Mouse (Mus musculus) hindbrain, embryonic 14.5 days (tissue): Measurements from ENCODE around the gene Smg7. TPM values are rescaled to one million over a fixed set of nuclear protein-coding genes. Genes with fewer than 3 reads are reported as not detected.

Source experiments
- ATAC-seq: fragments of 200-750 bp; cut with Nextera tagmentation; 2 replicates; pipeline ENCODE4 v1.8.0; 2017; ENCODE audit warnings: moderate number of reproducible peaks, mild to moderate bottlenecking, moderate TSS enrichment, moderate library complexity; ENCODE audit not compliant: low FRiP score
- DNase-seq: peaks from one replicate; pipeline ENCODE4 v3.0.0-alpha.2; 2015; ENCODE audit warnings: low spot score
- H3K27ac ChIP-seq: fragments of 300-500 bp; sonication (generic); 2 replicates; pipeline ENCODE4 v1.5.1; 2014; ENCODE audit warnings: mild to moderate bottlenecking, moderate library complexity
- H3K27me3 ChIP-seq: fragments of 300-500 bp; sonication (generic); 2 replicates; pipeline ENCODE4 v1.6.1; 2014; ENCODE audit warnings: mild to moderate bottlenecking, low read length, mixed read lengths; ENCODE audit not compliant: control insufficient read depth, insufficient read depth
- H3K36me3 ChIP-seq: fragments of 300-500 bp; sonication (generic); replicated peaks from 2 replicates; pipeline ENCODE4 v1.6.1; 2014; ENCODE audit not compliant: control insufficient read depth, insufficient read depth
- H3K4me1 ChIP-seq: fragments of 300-500 bp; sonication (generic); replicated peaks from 2 replicates; pipeline ENCODE4 v1.6.1; 2014; ENCODE audit warnings: antibody characterized with exemption, low read length, mixed read lengths; ENCODE audit not compliant: control insufficient read depth, insufficient read depth
- H3K4me2 ChIP-seq: fragments of 300-500 bp; sonication (generic); replicated peaks from 2 replicates; pipeline ENCODE4 v1.6.1; 2014; ENCODE audit warnings: mild to moderate bottlenecking, moderate library complexity
- H3K4me3 ChIP-seq: fragments of 300-500 bp; sonication (generic); replicated peaks from 2 replicates; pipeline ENCODE4 v1.5.1; 2014; ENCODE audit warnings: mild to moderate bottlenecking, low read length
- H3K9ac ChIP-seq: fragments of 300-500 bp; sonication (generic); 2 replicates; pipeline ENCODE4 v1.6.1; 2014
- H3K9me3 ChIP-seq: fragments of 300-500 bp; sonication (generic); 2 replicates; pipeline ENCODE4 v1.6.1; 2016; ENCODE audit warnings: low read length; ENCODE audit not compliant: control insufficient read depth
- WGBS: fragments of 180-500 bp; shearing (Covaris S2); extraction: QIAGEN DNeasy Blood & Tissue Kit; methylation state at CpG from one replicate; pipeline ENCODE4 v1.1.7; 2014; 5-methylcytosine and 5-hydroxymethylcytosine counted together
- polyA plus RNA-seq: library from polyadenylated mRNA; unstranded; fragments of >200 nt; fragmentation: Nextera tagmentation; extraction: Ambion mirVana; gene quantifications from 2 replicates; pipeline ENCODE4 v1.2.1, GENCODE M21; 2014

Smg7 gene
- polyA plus RNA-seq, 1 experiment from 2014 or later: 39.1 TPM

- Histone ChIP-seq H3K27ac (no peak overlapping the region), H3K27me3 (no peaks in the 10 kb centered on the region), H3K4me1 (no peaks in the 10 kb centered on the region), H3K9ac (no peak overlapping the region), H3K4me3 (no peak overlapping the region), H3K36me3 (peaks cover 94% of the 10 kb centered on the region), H3K9me3 (no peaks in the 10 kb centered on the region), H3K4me2 (no peak overlapping the region)
- WGBS: 93% methylated on average over 2 of the region's 2 CpGs
- DNase-seq (no peak), ATAC-seq (no peak)
Measured at GRCm38 (mm10) chr1:152846856-152847255, 55.6 kb downstream of the Smg7 start.

GRCm38 (mm10) chr1:152845211-152845730 is 57.2 kb downstream of the Smg7 start:
- no peak for ATAC-seq
- WGBS: 88% methylated on average over 3 of the region's 3 CpGs
- no peak overlapping the region for H3K4me2 ChIP-seq

GRCm38 (mm10) chr1:152844634-152845033 is 57.8 kb downstream of the Smg7 start:
- H3K4me3 ChIP-seq: no peak overlapping the region
- peaks cover 98% of the 10 kb centered on the region for H3K36me3 ChIP-seq
- WGBS: 97% methylated on average over 1 of the region's 1 CpGs
- H3K9me3 ChIP-seq: no peaks in the 10 kb centered on the region
- no peak overlapping the region for H3K9ac ChIP-seq
- H3K4me2 ChIP-seq: no peak overlapping the region
- no peaks in the 10 kb centered on the region for H3K27me3 ChIP-seq
- ATAC-seq: no peak
- no peak for DNase-seq
- no peaks in the 10 kb centered on the region for H3K4me1 ChIP-seq
- H3K27ac ChIP-seq: no peak overlapping the region

More at GRCm38 (mm10) chr1:152845211-152845730, 57.2 kb downstream of the Smg7 start:
- no peak overlapping the region for H3K9ac ChIP-seq
- no peaks in the 10 kb centered on the region for H3K27me3 ChIP-seq
- H3K4me1 ChIP-seq: no peaks in the 10 kb centered on the region
- H3K27ac ChIP-seq: no peak overlapping the region
- H3K36me3 ChIP-seq: peaks cover 94% of the 10 kb centered on the region
- DNase-seq: no peak
- no peaks in the 10 kb centered on the region for H3K9me3 ChIP-seq
- no peak overlapping the region for H3K4me3 ChIP-seq

- ATAC-seq: no peak
- H3K27ac ChIP-seq: no peak overlapping the region
Measured at GRCm38 (mm10) chr1:152841057-152841456, 61.4 kb downstream of the Smg7 start.

GRCm38 (mm10) chr1:152840343-152840742 is 62.1 kb downstream of the Smg7 start:
- H3K27ac ChIP-seq: no peak overlapping the region
- H3K4me2 ChIP-seq: no peak overlapping the region
- WGBS: 93% methylated on average over 3 of the region's 3 CpGs
- no peak overlapping the region for H3K9ac ChIP-seq
- DNase-seq: no peak
- H3K9me3 ChIP-seq: no peaks in the 10 kb centered on the region
- H3K4me1 ChIP-seq: no peaks in the 10 kb centered on the region
- no peak overlapping the region for H3K4me3 ChIP-seq
- no peaks in the 10 kb centered on the region for H3K27me3 ChIP-seq
- no peak for ATAC-seq
- H3K36me3 ChIP-seq: peaks cover 96% of the 10 kb centered on the region

More at GRCm38 (mm10) chr1:152841057-152841456, 61.4 kb downstream of the Smg7 start:
- Histone ChIP-seq H3K4me2 (no peak overlapping the region), H3K27me3 (no peaks in the 10 kb centered on the region), H3K4me1 (no peaks in the 10 kb centered on the region), H3K36me3 (peaks cover 96% of the 10 kb centered on the region), H3K4me3 (no peak overlapping the region), H3K9me3 (no peaks in the 10 kb centered on the region), H3K9ac (no peak overlapping the region)
- 100% methylated on average over 2 of the region's 2 CpGs for WGBS
- no peak for DNase-seq

- no peak overlapping the region for H3K27ac ChIP-seq
- peaks cover 82% of the 10 kb centered on the region for H3K36me3 ChIP-seq
- H3K9ac ChIP-seq: no peak overlapping the region
- H3K4me2 ChIP-seq: no peak overlapping the region
- H3K4me1 ChIP-seq: no peaks in the 10 kb centered on the region
- no peak overlapping the region for H3K4me3 ChIP-seq
- ATAC-seq (no peak), DNase-seq (no peak)
- no peaks in the 10 kb centered on the region for H3K9me3 ChIP-seq
- H3K27me3 ChIP-seq: no peaks in the 10 kb centered on the region
- WGBS: 89% methylated on average over 12 of the region's 12 CpGs
Measured at GRCm38 (mm10) chr1:152838841-152839240, 63.6 kb downstream of the Smg7 start.

- Histone ChIP-seq H3K27ac (no peak overlapping the region), H3K9ac (no peak overlapping the region), H3K4me3 (no peak overlapping the region), H3K9me3 (no peaks in the 10 kb centered on the region), H3K4me2 (no peak overlapping the region), H3K36me3 (peaks cover 76% of the 10 kb centered on the region), H3K27me3 (no peaks in the 10 kb centered on the region), H3K4me1 (no peaks in the 10 kb centered on the region)
- DNase-seq (no peak), ATAC-seq (no peak)
- 80% methylated on average over 11 of the region's 11 CpGs for WGBS
Measured at GRCm38 (mm10) chr1:152838026-152838702, 64.3 kb downstream of the Smg7 start.

- H3K27ac ChIP-seq: no peak overlapping the region
- DNase-seq (no peak), ATAC-seq (no peak)
- no peak overlapping the region for H3K4me2 ChIP-seq
- H3K9me3 ChIP-seq: no peaks in the 10 kb centered on the region
- H3K36me3 ChIP-seq: peaks cover 46% of the 10 kb centered on the region
- no peaks in the 10 kb centered on the region for H3K4me1 ChIP-seq
- H3K27me3 ChIP-seq: no peaks in the 10 kb centered on the region
- 98% methylated on average over 3 of the region's 3 CpGs for WGBS
- no peak overlapping the region for H3K9ac ChIP-seq
- no peak overlapping the region for H3K4me3 ChIP-seq
Measured at GRCm38 (mm10) chr1:152835061-152835460, 67.4 kb downstream of the Smg7 start.

GRCm38 (mm10) chr1:152832316-152832715 is 70.1 kb downstream of the Smg7 start:
- H3K27me3 ChIP-seq: no peaks in the 10 kb centered on the region
- no peak overlapping the region for H3K9ac ChIP-seq
- no peak overlapping the region for H3K4me3 ChIP-seq
- WGBS: 92% methylated on average over 6 of the region's 6 CpGs
- DNase-seq (no peak), ATAC-seq (no peak)
- H3K36me3 ChIP-seq: peaks cover 21% of the 10 kb centered on the region
- no peak overlapping the region for H3K27ac ChIP-seq
- H3K4me1 ChIP-seq: no peaks in the 10 kb centered on the region
- no peak overlapping the region for H3K4me2 ChIP-seq
- H3K9me3 ChIP-seq: no peaks in the 10 kb centered on the region
